Mouse (Mus musculus) midbrain, embryonic 16.5 days (tissue): ENCODE results near the gene Steap4. TPM values are rescaled to one million over a fixed set of nuclear protein-coding genes. Genes with fewer than 3 reads are reported as not detected.
"Not testable (repeated sequence)": the region's sequence is repeated elsewhere in the genome, so short reads cannot be mapped to it uniquely, and the experiment has no call there.

Experiments used
- ATAC-seq: fragments of 200-750 bp; cut with Nextera tagmentation; 2 replicates; pipeline ENCODE4 v1.8.0; 2017; ENCODE audit warnings: moderate TSS enrichment
- H3K27ac ChIP-seq: fragments of 300-500 bp; sonication (generic); 2 replicates; pipeline ENCODE4 v1.5.1; 2014; ENCODE audit warnings: mild to moderate bottlenecking, low read length, mixed read lengths
- H3K27me3 ChIP-seq: fragments of 300-500 bp; sonication (generic); 2 replicates; pipeline ENCODE4 v1.6.1; 2014; ENCODE audit warnings: low read depth, low read length, mixed read lengths; ENCODE audit not compliant: control insufficient read depth, insufficient read depth
- H3K36me3 ChIP-seq: fragments of 300-500 bp; sonication (generic); 2 replicates; pipeline ENCODE4 v1.6.1; 2014; ENCODE audit warnings: mild to moderate bottlenecking, low read length, moderate library complexity, mixed read lengths; ENCODE audit not compliant: control insufficient read depth, insufficient read depth
- H3K4me1 ChIP-seq: fragments of 300-500 bp; sonication (generic); 2 replicates; pipeline ENCODE4 v1.6.1; 2014; ENCODE audit warnings: mild to moderate bottlenecking, low read length, mixed read lengths; ENCODE audit not compliant: control insufficient read depth, insufficient read depth
- H3K4me2 ChIP-seq: fragments of 300-500 bp; sonication (generic); 2 replicates; pipeline ENCODE4 v1.6.1; 2014; ENCODE audit warnings: mild to moderate bottlenecking, low read length, mixed read lengths
- H3K4me3 ChIP-seq: fragments of 300-500 bp; sonication (generic); 2 replicates; pipeline ENCODE4 v1.5.1; 2014; ENCODE audit warnings: low read depth, mild to moderate bottlenecking, low read length, moderate library complexity, mixed read lengths
- H3K9ac ChIP-seq: fragments of 300-500 bp; sonication (generic); 2 replicates; pipeline ENCODE4 v1.6.1; 2014; ENCODE audit warnings: low read depth, low read length, mixed read lengths
- H3K9me3 ChIP-seq: fragments of 300-500 bp; sonication (generic); replicated peaks from 2 replicates; pipeline ENCODE4 v1.6.1; 2014; ENCODE audit warnings: mild to moderate bottlenecking, low read length, mixed read lengths; ENCODE audit not compliant: control insufficient read depth, poor library complexity, severe bottlenecking
- WGBS: fragments of 180-500 bp; shearing (Covaris S2); extraction: QIAGEN DNeasy Blood & Tissue Kit; methylation state at CpG from one replicate; pipeline ENCODE4 v1.1.7; 2014; 5-methylcytosine and 5-hydroxymethylcytosine counted together
- polyA plus RNA-seq: library from polyadenylated mRNA; unstranded; fragments of >200 nt; fragmentation: Nextera tagmentation; extraction: Ambion mirVana; gene quantifications from 2 replicates; pipeline ENCODE4 v1.2.1, GENCODE M21; 2015

Steap4 gene
- polyA plus RNA-seq = 0.19 and 0.41 TPM in 2 replicates

DNA sequence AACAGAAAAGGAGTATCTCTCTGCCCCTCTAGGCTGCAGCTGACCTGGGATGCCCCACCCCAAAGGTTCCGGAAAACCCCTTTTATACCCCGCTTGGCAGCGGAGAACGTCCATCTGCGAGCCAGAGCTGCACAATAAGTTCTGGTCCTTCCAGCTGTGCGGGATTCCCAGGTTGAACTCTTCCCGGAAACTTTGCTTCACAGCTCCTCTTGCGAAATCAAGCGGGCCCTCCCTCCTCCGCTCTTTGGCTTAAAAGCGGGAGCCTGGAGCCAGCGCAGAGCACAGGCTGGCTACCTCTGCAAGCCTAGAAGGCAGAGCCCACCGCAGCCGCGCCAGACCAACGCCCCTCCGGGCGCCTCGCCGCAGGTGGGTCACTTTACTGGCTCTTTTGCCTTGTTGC, at the start of gene Steap4:
TSS of gene Steap4 (plus strand) at position 282 of the 400 bp plus-strand sequence.
- Histone ChIP-seq H3K9ac (peak within 1 kb of the TSS; percentile 47; the same call in 1 of the 2 replicates), H3K4me1 (peaks cover 7% of the 10 kb centered on the region; the same call in 1 of the 2 replicates)
- 5% methylated on average over 20 of the region's 20 CpGs for WGBS

DNA sequence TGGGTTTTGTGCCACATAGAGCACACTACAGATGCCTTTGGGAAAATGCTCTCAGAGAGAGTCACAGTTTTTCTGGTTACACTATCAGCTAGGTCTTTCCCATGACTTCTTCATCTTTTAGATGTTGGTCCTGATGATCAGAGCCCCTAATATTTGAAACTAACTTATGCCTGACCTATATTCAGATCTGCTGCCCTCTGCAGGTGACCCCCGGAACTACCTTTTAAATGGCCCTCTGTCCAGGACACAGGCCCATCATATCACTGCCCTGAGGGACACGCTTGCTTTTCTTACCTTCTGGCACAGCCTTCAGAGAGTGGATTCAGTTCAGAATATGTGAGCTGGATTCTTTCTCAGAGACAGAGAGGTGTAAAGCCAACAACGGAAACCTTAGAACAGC, 48.3 kb upstream of the Steap4 start:
- Histone ChIP-seq H3K4me3 (no peak overlapping the region), H3K9ac (no peak overlapping the region), H3K4me1 (no peaks in the 10 kb centered on the region), H3K27ac (no peak overlapping the region), H3K9me3 (no peaks in the 10 kb centered on the region), H3K36me3 (no peaks in the 10 kb centered on the region), H3K27me3 (no peaks in the 10 kb centered on the region), H3K4me2 (no peak overlapping the region)
- 76% methylated on average over 3 of the region's 3 CpGs for WGBS
- ATAC-seq = no peak

More for the DNA sequence above, at the start of gene Steap4:
- H3K4me2 ChIP-seq = peak within 1 kb of the TSS; percentile 57
- no peaks in the 10 kb centered on the region for H3K36me3 ChIP-seq
- H3K27ac ChIP-seq = no peak within 1 kb of the TSS
- no peaks in the 10 kb centered on the region for H3K27me3 ChIP-seq
- H3K4me3 ChIP-seq = peak within 1 kb of the TSS; percentile 27
- peak; percentile 51; the same call in 1 of the 2 replicates for ATAC-seq
- no peaks in the 10 kb centered on the region for H3K9me3 ChIP-seq

DNA sequence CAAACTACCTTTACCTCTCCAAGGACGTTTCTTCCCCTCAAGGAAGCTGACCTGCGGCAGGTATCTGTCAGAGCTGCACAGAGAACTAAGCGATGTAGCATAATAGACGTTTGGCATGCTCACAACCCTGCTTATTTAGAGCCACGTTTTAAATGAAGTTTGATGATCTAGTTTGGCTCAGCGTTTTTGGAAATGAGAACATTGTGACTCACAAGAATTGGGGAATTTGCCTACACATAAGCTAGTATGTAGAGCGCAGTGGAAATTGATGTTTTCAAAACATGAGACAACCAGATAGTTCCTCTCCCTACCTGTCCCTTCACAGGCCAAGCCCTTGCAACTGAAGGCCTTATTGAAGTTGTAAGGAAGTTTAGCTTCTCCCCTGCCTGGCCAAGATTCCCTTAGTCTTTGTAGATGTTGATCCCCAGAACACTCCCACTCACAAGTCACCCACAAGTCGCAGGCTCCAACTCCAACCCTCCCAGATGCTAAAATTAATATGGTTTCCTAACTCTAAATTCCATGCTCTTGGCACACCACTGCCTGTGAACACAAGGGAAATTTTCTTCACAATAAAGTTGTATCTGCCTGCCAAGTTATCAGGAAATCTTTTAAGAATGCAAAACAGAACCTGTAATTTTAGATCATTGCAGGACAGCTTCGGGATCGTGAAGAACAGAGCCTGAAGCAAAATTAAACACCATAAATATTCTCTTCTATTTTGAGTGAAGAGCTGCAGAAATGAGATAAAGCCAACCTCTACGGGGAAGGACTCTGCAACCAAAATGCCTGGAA, 42.6 kb upstream of the Steap4 start:
- Histone ChIP-seq H3K4me1 (no peaks in the 10 kb centered on the region), H3K27me3 (no peaks in the 10 kb centered on the region), H3K27ac (no peak overlapping the region), H3K9me3 (no peaks in the 10 kb centered on the region), H3K4me3 (no peak overlapping the region), H3K9ac (no peak overlapping the region), H3K4me2 (no peak overlapping the region), H3K36me3 (no peaks in the 10 kb centered on the region)
- WGBS = 87% methylated on average over 11 of the region's 11 CpGs
- ATAC-seq = no peak

DNA sequence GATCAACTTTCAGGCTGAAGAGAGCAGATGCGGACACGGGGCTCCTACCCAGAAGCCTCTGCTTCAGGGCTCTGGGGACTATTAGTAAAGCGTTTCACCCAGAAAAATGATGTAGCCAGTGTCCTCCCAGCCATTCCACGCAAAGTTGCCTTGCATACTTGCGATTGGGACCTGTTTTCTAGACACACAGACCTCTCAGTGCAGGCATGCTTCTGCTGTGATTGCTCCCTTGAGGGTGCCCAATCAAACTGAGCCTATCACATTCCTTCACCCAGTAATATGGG, 42.0 kb upstream of the Steap4 start:
- Histone ChIP-seq H3K27ac (no peak overlapping the region), H3K9ac (no peak overlapping the region), H3K9me3 (no peaks in the 10 kb centered on the region), H3K27me3 (no peaks in the 10 kb centered on the region), H3K4me1 (no peaks in the 10 kb centered on the region), H3K4me3 (no peak overlapping the region), H3K36me3 (no peaks in the 10 kb centered on the region), H3K4me2 (no peak overlapping the region)
- ATAC-seq = no peak
- 93% methylated on average over 5 of the region's 5 CpGs for WGBS

DNA sequence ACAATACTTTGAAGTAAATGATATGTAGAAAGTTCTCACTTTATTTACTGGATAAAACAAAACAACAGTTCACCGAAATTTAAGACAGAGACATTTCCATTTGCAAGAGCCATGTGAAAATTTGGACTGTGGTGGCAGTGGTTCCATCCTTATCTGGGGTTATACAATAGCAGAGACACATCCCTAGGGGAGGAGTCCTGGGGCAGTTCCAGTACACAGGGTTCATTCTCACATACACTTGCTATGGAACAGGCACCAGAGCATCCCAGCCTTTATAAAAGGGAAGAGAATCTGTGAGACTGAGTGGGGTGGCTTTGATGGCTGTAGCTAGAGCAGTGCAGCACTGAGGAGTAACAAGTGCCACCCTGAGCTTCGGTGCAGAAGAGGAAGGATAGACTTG, 40.6 kb upstream of the Steap4 start:
- H3K27me3 ChIP-seq = no peaks in the 10 kb centered on the region
- ATAC-seq = no peak
- H3K9me3 ChIP-seq = no peaks in the 10 kb centered on the region
- H3K9ac ChIP-seq = no peak overlapping the region
- H3K36me3 ChIP-seq = no peaks in the 10 kb centered on the region
- 87% methylated on average over 2 of the region's 2 CpGs for WGBS
- H3K4me1 ChIP-seq = no peaks in the 10 kb centered on the region
- no peak overlapping the region for H3K4me2 ChIP-seq
- H3K4me3 ChIP-seq = no peak overlapping the region
- H3K27ac ChIP-seq = no peak overlapping the region

DNA sequence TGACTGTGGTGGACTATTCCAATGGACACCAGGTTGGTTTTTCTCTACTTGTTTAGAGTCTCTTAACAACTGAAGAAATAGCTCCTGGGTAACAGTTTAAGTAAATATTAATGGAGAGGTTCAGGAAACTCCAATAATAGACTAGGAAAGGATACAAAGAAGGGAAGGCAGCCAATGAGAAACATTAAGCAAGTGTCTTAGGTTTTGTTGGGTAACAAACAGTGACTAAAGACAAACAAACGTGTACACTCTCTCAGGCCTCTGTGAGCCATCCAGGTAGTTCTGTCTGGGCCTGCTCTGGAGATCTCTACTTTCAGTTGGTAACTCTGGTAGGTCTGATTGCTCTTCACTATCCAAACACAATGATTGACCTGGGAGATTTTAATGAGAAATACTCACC, 37.5 kb upstream of the Steap4 start:
- Histone ChIP-seq H3K4me3 (no peak overlapping the region), H3K9ac (no peak overlapping the region), H3K36me3 (no peaks in the 10 kb centered on the region), H3K27ac (no peak overlapping the region), H3K9me3 (no peaks in the 10 kb centered on the region), H3K4me1 (no peaks in the 10 kb centered on the region), H3K27me3 (no peaks in the 10 kb centered on the region), H3K4me2 (no peak overlapping the region)
- ATAC-seq = no peak
- 96% methylated on average over 1 of the region's 1 CpGs for WGBS

DNA sequence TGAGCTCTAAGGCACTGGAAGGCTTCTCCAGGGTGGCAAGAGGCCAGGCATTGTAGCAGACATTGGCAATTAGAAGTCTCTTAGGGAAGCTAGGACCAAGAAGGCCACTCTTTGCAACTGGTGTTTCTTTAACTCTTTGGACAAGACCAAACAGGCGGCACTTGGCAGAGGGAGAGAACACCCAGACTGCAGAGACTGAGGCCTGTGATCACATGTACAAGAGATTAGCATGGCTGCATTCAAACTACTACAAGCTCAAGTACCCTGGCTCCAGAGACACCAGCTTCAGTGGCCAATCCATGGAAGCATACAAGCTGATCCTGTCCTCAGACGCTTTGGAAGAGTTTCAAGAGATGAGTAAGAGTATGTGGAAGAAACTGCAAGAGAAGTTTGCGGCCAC, 36.6 kb upstream of the Steap4 start:
- no peak for ATAC-seq
- Histone ChIP-seq H3K27me3 (no peaks in the 10 kb centered on the region), H3K27ac (no peak overlapping the region), H3K9me3 (no peaks in the 10 kb centered on the region), H3K4me1 (no peaks in the 10 kb centered on the region), H3K9ac (no peak overlapping the region), H3K36me3 (no peaks in the 10 kb centered on the region), H3K4me3 (no peak overlapping the region), H3K4me2 (no peak overlapping the region)
- 82% methylated on average over 3 of the region's 3 CpGs for WGBS

DNA sequence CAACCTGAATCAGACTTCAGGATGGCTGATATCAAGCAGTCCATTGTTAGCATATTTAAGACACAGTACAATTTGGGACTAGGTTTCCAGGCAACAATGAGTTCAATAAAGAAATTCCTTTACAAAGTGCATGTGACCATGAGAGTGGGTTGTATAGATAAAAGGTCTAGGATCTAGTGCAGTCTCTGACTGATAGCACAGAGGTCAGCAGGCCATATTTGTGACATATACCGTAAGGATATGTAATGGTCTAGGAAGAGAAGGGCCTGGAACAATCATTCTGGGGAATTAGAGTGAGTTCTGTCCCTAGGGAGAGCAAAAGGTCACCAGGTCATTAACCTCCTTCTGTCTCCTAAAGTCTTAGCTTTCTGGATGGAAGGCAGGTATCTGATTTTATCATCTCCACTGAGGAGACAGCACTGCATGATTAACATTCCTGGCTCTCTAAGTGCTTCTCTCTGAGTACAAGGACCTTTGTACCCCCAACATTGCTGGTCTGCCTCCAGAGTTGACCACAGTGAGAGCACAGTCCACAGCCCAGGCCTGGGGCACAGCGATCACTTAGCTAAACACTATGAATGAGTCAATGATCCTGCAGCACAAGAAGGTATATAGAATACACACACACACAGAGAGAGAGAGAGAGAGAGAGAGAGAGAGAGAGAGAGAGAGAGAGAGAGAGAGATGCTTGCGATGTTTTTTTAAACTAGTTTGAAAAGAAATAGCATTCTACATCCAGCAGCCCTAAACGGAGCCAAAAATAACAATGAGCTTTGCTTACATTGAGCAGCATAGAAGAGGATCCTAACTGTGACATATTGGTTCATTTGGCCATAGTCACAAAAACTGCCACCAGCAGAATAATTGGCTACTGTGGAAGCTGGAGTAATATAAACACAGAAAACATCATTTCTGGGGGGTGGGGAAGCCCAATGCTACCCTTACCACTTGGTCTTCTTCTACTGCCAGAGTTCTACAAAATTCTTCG, 27.7 kb upstream of the Steap4 start:
- H3K27ac ChIP-seq = no peak overlapping the region
- no peaks in the 10 kb centered on the region for H3K27me3 ChIP-seq
- no peak overlapping the region for H3K4me3 ChIP-seq
- no peaks in the 10 kb centered on the region for H3K4me1 ChIP-seq
- no peaks in the 10 kb centered on the region for H3K36me3 ChIP-seq
- WGBS = 82% methylated on average over 5 of the region's 5 CpGs
- H3K9me3 ChIP-seq = no peaks in the 10 kb centered on the region
- no peak overlapping the region for H3K9ac ChIP-seq
- H3K4me2 ChIP-seq = no peak overlapping the region
- ATAC-seq = no peak

DNA sequence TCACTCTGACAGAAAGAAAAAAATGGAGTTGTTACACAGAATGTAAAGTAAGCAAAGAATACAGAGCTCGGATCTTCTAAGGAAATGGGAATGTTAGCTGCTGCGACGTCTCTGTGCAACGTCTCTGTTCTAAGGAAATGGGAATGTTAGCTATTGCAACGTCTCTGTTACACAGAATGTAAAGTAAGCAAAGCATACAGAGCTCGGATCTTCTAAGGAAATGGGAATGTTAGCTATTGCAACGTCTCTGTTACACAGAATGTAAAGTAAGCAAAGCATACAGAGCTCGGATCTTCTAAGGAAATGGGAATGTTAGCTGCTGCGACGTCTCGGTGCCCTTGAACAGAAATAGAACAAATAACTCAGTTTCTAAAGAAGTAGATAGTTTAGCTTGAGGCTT, 26.8 kb upstream of the Steap4 start:
- ATAC-seq, H3K4me3 ChIP-seq, H3K9ac ChIP-seq, H3K4me2 ChIP-seq, H3K27ac ChIP-seq, H3K36me3 ChIP-seq, H3K4me1 ChIP-seq, H3K27me3 ChIP-seq, H3K9me3 ChIP-seq: not testable (repeated sequence)
- 72% methylated on average over 11 of the region's 11 CpGs for WGBS
